Mouse (Mus musculus) T-helper 1 cell (primary cell): Measurements from ENCODE around the gene Sdhc.

Experiments
- in situ Hi-C: fragments of 300-600 bp; cut with MboI, MseI; formaldehyde crosslinking; loops from one replicate; pipeline ENCODE4 v1.15.1; 2025; ENCODE audit warnings: high pct_unique_total_duplicates

The Sdhc gene

DNA sequence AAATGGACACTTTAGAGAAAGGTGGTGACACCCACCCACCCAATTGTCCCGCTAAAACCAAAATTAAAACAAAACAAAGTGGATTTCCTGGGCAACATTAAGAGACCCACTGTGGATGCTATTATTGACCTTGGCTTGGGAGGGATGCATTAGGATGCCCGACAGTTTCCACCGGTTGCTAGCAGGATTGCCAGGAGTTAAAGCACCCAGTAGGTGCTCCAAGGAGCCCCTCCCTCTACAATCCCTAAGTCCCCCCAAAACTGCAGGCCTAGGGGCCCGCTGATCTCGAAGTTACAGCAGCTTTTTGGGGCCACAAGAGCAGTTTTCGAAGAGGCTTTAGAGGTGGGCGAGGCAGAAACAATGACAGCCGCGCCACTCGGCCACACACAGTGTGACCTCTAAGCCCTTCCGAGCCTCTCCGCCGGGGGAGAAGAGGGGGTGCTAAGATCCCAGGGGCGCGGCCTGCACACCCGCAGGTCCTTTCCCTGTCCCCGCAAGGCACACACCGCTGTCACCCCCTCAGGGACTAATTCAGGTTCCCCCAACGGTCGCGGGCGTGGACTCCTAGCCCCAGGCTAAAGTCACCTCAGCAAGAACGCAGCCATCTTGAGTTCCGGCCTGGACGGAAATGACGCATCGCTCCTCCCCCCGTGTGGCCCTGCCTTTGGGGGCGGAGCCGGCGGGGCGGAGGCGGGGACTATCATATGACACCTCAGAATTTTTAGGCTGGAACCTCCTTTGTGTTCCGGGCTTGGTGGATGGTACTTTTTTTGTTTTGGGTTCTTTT is at the start of gene Sdhc, which contains the start of gene Mpz:
Sdhc (minus strand) TSS at position 630 of the 787 bp plus-strand sequence.
Mpz (plus strand) TSS at position 738 of the 787 bp plus-strand sequence.
- in situ Hi-C loops = no loop called here

- in situ Hi-C loops = no loop called here
These were observed 49.1 kb upstream of the Sdhc start for GRCm38 (mm10) chr1:171199532-171199931.

- in situ Hi-C loops = no loop called here
These were observed 45.5 kb upstream of the Sdhc start, which contains the start of gene Pcp4l1 for GRCm38 (mm10) chr1:171195887-171196397. Gene Pcp4l1 (minus strand): TSS chr1:171196268.

- in situ Hi-C loops = no loop called here
These were observed 44.8 kb upstream of the Sdhc start for GRCm38 (mm10) chr1:171195046-171195822.

DNA sequence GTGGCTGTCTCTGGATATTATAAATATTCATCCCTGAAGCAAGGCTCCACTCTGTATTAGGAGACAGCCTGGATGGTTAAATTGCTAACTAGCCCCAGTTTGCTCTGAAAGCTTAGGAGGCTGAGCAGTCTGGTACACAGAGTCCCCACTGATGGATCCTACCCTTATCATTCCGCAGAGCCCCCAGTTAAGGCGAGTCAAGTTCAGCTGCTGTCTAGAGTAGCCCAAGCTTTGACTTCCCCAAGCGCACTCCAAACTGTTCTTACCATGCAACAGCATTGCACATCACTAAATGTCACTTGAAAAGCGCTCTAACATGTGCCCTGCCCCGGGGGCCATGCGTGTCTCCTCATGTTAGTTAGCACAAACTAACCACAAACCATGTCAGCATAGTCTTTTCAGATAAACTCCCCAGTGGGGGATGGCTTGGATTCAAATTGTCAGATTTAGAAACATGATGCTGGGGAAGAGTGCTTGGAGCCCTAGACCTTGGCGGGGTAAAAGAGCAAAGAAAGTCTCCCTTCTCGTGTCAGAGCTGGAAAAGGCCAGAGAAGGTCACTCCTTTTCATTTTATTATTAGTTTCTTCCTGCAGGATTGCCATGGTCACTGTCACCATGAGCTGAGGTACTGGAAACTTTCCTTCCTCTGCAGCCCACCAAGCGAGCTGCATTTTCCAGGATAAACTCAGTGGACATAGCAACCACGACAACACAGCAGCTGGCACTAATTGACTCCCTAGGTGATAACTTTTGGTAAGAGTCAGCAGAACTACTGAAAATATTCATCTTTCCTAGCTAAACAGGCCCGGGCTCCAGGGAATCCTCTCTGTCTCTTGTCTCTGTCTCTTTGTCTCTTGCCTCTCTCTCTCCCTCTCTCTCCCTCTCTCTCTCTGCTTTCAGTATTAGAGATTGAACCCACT is 43.8 kb upstream of the Sdhc start:
- in situ Hi-C loops = no loop called here

GRCm38 (mm10) chr1:171193093-171193840 is 42.9 kb upstream of the Sdhc start:
- in situ Hi-C loops = no loop called here

- in situ Hi-C loops = no loop called here
These were observed 41.9 kb upstream of the Sdhc start for GRCm38 (mm10) chr1:171192283-171192682.

GRCm38 (mm10) chr1:171190832-171191231 is 40.4 kb upstream of the Sdhc start:
- in situ Hi-C loops = no loop called here

GRCm38 (mm10) chr1:171189476-171190114 is 39.2 kb upstream of the Sdhc start:
- in situ Hi-C loops = no loop called here

- in situ Hi-C loops = no loop called here
These were observed 38.6 kb upstream of the Sdhc start for GRCm38 (mm10) chr1:171189046-171189445.

- in situ Hi-C loops = no loop called here
These were observed 37.7 kb upstream of the Sdhc start for GRCm38 (mm10) chr1:171187851-171188700.

DNA sequence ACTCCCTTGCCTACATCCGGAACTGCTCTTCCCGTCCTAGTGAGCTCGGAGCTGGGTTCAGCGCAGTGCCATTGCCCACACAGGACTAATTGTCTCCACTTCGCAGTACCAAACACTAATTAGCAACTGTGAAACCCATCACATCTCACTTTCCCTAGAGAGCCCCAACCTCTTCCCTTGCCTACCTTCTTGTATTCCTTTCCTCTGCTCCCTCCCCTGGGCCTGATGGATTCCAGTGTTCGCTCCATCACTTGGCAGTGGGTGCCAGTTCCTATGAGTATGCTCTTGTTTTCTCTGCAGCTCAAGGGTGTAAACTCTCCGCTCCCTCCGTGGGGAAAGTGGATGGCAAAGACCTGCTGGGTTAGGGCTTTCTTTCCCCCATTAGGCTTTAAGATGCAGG is 35.3 kb upstream of the Sdhc start:
- in situ Hi-C loops = no loop called here

- in situ Hi-C loops = no loop called here
These were observed 33.9 kb upstream of the Sdhc start for GRCm38 (mm10) chr1:171184314-171184713.

DNA sequence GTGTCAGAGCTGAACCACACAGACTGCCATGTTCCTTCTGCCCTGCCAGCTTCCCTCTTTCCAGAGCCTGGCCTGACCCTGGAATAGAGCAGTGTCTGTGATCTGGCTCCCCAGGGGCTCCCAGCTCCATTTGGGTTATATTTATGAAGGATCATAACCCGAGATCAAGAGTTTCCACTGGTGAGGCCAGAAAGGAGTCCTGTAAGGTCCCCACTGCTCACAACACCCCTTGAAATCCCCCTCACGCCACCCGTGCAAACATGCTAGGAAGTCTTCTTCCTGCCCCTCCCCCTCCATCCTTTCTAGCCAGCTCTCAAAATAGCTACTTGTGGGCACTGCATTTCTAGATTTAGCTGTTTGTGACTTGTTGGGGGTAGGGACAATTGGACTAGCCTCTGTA is 33.2 kb upstream of the Sdhc start:
- in situ Hi-C loops = no loop called here

DNA sequence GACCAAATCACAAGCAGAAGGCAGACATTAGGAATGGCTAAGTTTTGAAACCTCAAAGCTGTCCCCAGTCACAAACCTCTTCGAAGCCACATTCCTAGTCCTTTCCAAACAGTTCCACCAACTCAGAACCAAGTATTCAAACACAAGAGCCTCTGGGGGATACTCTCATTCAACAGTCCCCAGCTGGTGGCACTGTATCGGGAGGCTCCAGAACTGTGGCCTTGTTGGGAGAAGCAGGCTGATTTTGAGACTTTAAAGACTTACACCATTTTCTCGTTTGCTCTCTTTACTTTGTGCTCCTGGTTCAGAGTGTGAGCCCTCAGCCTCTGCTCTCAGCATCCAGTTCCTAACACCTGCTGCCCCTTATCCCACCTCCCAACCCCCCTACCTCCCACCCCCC is 32.6 kb upstream of the Sdhc start:
- in situ Hi-C loops = no loop called here

- in situ Hi-C loops = no loop called here
These were observed 29.2 kb upstream of the Sdhc start for GRCm38 (mm10) chr1:171179487-171180171.

DNA sequence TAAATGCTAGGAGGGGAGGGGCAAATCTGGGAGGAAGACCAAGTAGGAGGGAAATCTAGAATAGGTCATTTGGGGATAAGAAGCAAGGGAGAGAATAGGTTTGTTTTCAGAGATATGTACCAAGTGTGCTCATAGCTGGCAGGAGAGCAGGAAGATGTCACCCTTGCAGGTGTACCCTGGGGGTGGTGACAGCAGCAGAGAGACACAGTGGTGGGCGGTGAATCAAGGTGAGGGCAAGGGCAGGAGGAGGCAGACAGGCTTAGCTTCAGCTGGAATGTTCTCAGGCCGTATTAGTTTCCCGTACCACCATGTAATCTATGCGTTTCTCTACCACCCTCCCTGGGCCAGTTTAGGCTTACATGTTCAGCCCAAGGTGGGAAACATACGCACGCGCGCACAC is 22.4 kb upstream of the Sdhc start:
- in situ Hi-C loops = no loop called here

GRCm38 (mm10) chr1:171171138-171171537 is 20.7 kb upstream of the Sdhc start:
- in situ Hi-C loops = no loop called here

GRCm38 (mm10) chr1:171169913-171170312 is 19.5 kb upstream of the Sdhc start:
- in situ Hi-C loops = no loop called here
